Mouse (Mus musculus) intestine, embryonic 14.5 days (tissue): ENCODE results near the gene Chd5. TPM values are rescaled to one million over a fixed set of nuclear protein-coding genes. Genes with fewer than 3 reads are reported as not detected.

Source experiments
- ATAC-seq: fragments of 200-750 bp; cut with Nextera tagmentation; replicated peaks from 2 replicates; pipeline ENCODE4 v1.8.0; 2017; ENCODE audit warnings: low read depth, moderate number of reproducible peaks, moderate TSS enrichment, moderate library complexity; ENCODE audit not compliant: low FRiP score, low TSS enrichment
- DNase-seq: peaks from one replicate; pipeline ENCODE4 v3.0.0-alpha.2; 2018; ENCODE audit warnings: low spot score
- H3K27ac ChIP-seq: fragments of 300-500 bp; sonication (generic); 2 replicates; pipeline ENCODE4 v1.5.1; 2014; ENCODE audit warnings: low read depth, mild to moderate bottlenecking, control low read depth
- H3K27me3 ChIP-seq: fragments of 300-500 bp; sonication (generic); replicated peaks from 2 replicates; pipeline ENCODE4 v1.6.1; 2014; ENCODE audit warnings: low read length, control low read depth; ENCODE audit not compliant: control insufficient read depth, insufficient read depth
- H3K36me3 ChIP-seq: fragments of 300-500 bp; sonication (generic); 2 replicates; pipeline ENCODE4 v1.6.1; 2014; ENCODE audit warnings: low read length, control low read depth; ENCODE audit not compliant: control insufficient read depth, insufficient read depth
- H3K4me1 ChIP-seq: fragments of 300-500 bp; sonication (generic); replicated peaks from 2 replicates; pipeline ENCODE4 v1.6.1; 2014; ENCODE audit warnings: low read length, control low read depth, mixed read lengths; ENCODE audit not compliant: control insufficient read depth, insufficient read depth
- H3K4me2 ChIP-seq: fragments of 300-500 bp; sonication (generic); 2 replicates; pipeline ENCODE4 v1.6.1; 2014; ENCODE audit warnings: low read length
- H3K4me3 ChIP-seq: fragments of 300-500 bp; sonication (generic); 2 replicates; pipeline ENCODE4 v1.5.1; 2014; ENCODE audit warnings: low read depth, low read length, control low read depth, mixed read lengths
- H3K9ac ChIP-seq: fragments of 300-500 bp; sonication (generic); 2 replicates; pipeline ENCODE4 v1.6.1; 2014; ENCODE audit warnings: mild to moderate bottlenecking, low read length
- H3K9me3 ChIP-seq: fragments of 300-500 bp; sonication (generic); 2 replicates; pipeline ENCODE4 v1.6.1; 2016; ENCODE audit warnings: low read length, control low read depth; ENCODE audit not compliant: control insufficient read depth
- WGBS: fragments of 180-500 bp; shearing (Covaris S2); extraction: QIAGEN DNeasy Blood & Tissue Kit; methylation state at CpG from one replicate; pipeline ENCODE4 v1.1.7; 2014; 5-methylcytosine and 5-hydroxymethylcytosine counted together
- polyA plus RNA-seq: library from polyadenylated mRNA; unstranded; fragments of >200 nt; fragmentation: Nextera tagmentation; extraction: Ambion mirVana; gene quantifications from 2 replicates; pipeline ENCODE4 v1.2.1, GENCODE M21; 2014

The Chd5 gene
- polyA plus RNA-seq, 1 experiment from 2014 or later = 1.7 TPM

DNA sequence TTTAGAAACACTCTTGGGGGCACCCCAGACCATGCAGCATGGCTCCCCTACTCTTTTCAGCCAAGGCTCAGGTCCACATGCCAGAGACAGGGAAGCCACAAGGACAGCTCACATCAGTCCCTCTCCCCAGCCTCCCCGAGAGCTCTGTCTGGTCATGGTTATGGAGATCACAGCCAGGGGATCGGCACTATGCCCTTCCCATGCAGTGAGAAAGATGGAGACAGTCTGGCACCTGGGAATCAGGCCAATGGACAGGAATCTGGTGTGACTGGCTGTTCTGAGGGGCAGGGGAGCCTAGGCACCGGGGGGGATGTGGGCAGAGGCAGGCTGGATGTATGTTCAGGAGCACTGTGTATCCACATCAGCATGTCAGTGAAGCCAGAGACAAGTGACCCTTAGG lies 60.5 kb downstream of the Chd5 start:
- H3K9me3 ChIP-seq = no peaks in the 10 kb centered on the region
- no peak overlapping the region for H3K4me3 ChIP-seq
- 73% methylated on average over 3 of the region's 3 CpGs for WGBS
- H3K36me3 ChIP-seq = no peaks in the 10 kb centered on the region
- no peaks in the 10 kb centered on the region for H3K27me3 ChIP-seq
- H3K4me1 ChIP-seq = no peaks in the 10 kb centered on the region
- DNase-seq (no peak), ATAC-seq (no peak)
- H3K27ac ChIP-seq = no peak overlapping the region
- no peak overlapping the region for H3K9ac ChIP-seq
- no peak overlapping the region for H3K4me2 ChIP-seq

DNA sequence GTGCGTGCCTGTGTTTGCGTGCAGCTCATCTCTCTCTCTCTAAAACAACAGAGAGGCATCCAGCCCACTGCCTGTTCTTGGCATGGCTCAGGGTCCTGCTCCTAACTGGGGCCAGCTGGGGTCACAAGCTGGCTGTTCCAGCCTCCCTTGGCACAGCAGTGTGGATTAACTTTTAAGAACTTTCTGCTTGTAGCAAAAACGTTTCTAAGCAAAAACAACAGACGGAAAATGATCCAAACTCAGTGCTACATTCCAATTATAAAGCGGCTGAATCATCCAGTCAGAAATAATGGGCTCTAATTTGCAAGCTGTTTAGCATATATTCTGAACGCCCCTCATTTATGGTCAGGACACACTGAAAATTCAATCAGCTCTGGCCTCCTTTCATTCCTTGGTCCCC lies 66.7 kb downstream of the Chd5 start:
- ATAC-seq (no peak), DNase-seq (no peak)
- H3K27me3 ChIP-seq = no peaks in the 10 kb centered on the region
- no peak overlapping the region for H3K9ac ChIP-seq
- H3K27ac ChIP-seq = no peak overlapping the region
- no peak overlapping the region for H3K4me2 ChIP-seq
- H3K9me3 ChIP-seq = no peaks in the 10 kb centered on the region
- no peaks in the 10 kb centered on the region for H3K4me1 ChIP-seq
- no peak overlapping the region for H3K4me3 ChIP-seq
- WGBS = 77% methylated on average over 6 of the region's 6 CpGs
- H3K36me3 ChIP-seq = no peaks in the 10 kb centered on the region

GRCm38 (mm10) chr4:152405671-152406201 lies 67.3 kb downstream of the Chd5 start:
- 62% methylated on average over 7 of the region's 7 CpGs for WGBS
- H3K27ac ChIP-seq = no peak overlapping the region
- H3K9me3 ChIP-seq = no peaks in the 10 kb centered on the region
- DNase-seq (no peak), ATAC-seq (no peak)
- no peaks in the 10 kb centered on the region for H3K36me3 ChIP-seq
- H3K4me3 ChIP-seq = no peak overlapping the region
- H3K4me1 ChIP-seq = no peaks in the 10 kb centered on the region
- no peaks in the 10 kb centered on the region for H3K27me3 ChIP-seq
- no peak overlapping the region for H3K4me2 ChIP-seq
- no peak overlapping the region for H3K9ac ChIP-seq

DNA sequence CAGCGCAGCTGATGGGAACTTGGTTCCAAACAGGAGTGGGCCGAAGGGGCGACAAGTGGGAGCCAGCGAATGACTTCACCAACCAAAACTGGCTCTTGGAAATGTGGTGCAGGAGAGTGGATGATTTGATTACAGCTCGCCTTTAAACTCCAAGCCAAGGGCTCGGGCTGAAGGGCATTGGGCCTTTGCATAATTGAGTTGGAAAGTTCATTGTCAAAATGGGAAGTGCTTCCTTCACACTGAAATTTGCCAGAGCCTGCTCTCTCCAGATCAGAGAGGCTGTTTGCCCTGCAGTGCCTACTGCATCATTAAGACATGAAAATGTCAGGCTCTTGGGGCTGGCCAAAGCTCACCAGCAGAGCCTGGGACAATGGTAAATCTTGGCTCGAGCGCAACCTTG lies 68.1 kb downstream of the Chd5 start:
- Histone ChIP-seq H3K9me3 (no peaks in the 10 kb centered on the region), H3K36me3 (no peaks in the 10 kb centered on the region), H3K27ac (no peak overlapping the region), H3K9ac (no peak overlapping the region), H3K4me2 (no peak overlapping the region), H3K4me1 (no peaks in the 10 kb centered on the region), H3K27me3 (no peaks in the 10 kb centered on the region), H3K4me3 (no peak overlapping the region)
- DNase-seq (no peak), ATAC-seq (no peak)
- WGBS = 64% methylated on average over 8 of the region's 8 CpGs

- Histone ChIP-seq H3K9me3 (no peaks in the 10 kb centered on the region), H3K27me3 (no peaks in the 10 kb centered on the region), H3K4me3 (no peak overlapping the region), H3K9ac (no peak overlapping the region), H3K27ac (no peak overlapping the region), H3K4me1 (no peaks in the 10 kb centered on the region), H3K4me2 (no peak overlapping the region), H3K36me3 (no peaks in the 10 kb centered on the region)
- WGBS = 82% methylated on average over 13 of the region's 13 CpGs
- ATAC-seq (no peak), DNase-seq (no peak)
Observed at GRCm38 (mm10) chr4:152410961-152411360, 72.5 kb downstream of the Chd5 start.

DNA sequence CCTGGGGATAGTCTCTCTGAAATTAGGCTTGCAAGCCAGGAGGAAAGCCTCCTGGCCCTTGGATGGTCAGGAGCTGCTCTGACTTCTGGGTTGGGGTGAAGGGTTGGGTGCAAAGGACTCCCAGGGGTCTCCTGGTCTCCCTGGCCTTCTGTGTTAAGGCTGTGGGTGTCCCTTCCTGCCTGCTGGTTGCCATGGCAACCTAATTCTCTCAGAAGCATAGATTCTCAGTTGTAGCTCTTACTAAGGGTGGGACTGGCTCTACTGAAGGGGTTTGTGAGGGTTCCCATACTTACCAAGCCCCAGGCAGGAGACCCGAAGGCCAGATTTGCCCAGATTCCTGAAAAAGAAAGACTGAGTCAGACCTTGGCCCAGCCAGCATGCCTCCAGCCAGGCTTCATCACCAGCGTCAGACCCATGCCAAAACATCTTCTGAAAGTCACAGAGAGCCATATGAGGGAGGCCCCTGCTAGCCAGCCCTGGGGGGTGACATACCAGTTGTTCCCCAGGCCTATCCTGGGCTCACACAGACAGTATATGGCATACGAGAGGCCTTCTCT lies 74.2 kb downstream of the Chd5 start:
- no peaks in the 10 kb centered on the region for H3K4me1 ChIP-seq
- no peak for ATAC-seq
- no peak for DNase-seq
- H3K9me3 ChIP-seq = no peaks in the 10 kb centered on the region
- no peak overlapping the region for H3K4me3 ChIP-seq
- no peak overlapping the region for H3K4me2 ChIP-seq
- 88% methylated on average over 3 of the region's 3 CpGs for WGBS
- no peaks in the 10 kb centered on the region for H3K36me3 ChIP-seq
- no peak overlapping the region for H3K9ac ChIP-seq
- H3K27me3 ChIP-seq = no peaks in the 10 kb centered on the region
- H3K27ac ChIP-seq = no peak overlapping the region

DNA sequence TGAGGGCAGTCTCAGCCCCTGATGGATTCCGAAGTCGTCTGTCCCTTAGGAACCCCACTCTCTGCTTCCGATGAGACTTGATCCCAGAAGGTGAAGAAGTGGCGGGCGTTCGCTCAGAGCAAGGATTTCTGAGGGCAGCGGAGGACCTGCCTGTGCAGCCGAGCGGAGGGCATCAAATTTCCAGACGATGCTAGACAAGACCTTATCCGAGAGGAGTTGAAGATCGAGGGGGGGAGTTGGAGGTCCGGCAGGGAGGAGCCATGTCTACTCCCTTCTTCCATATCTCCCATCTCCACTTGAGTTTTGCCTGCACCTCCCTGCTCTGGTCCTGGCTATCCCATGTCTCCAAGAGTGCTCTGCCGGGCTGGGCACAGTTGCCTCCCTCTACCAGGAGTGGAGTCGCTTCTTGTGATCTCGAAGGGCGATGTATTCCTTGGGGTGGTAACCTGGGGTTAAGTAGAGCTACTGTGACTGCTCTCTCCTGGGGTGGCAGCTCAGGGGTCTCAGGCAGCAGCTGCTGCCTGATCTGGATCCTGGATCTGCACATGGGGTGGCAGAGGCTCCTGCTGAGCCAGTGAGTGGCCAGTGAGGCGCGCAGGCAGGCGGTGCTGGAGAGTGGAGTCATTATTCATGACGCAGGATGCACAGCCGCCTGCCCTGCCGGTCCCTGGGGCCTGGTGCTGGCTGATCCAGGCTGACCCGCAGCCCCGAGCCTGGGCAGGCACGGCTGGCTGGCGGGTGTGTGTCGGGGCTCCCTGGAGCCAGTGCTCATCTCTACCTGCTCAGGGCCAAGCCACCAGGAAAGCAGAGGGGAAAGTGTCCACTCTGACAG lies 80.0 kb downstream of the Chd5 start:
- Histone ChIP-seq H3K4me3 (no peak overlapping the region), H3K9ac (no peak overlapping the region), H3K4me2 (no peak overlapping the region), H3K9me3 (no peaks in the 10 kb centered on the region), H3K36me3 (no peaks in the 10 kb centered on the region), H3K27ac (no peak overlapping the region), H3K4me1 (no peaks in the 10 kb centered on the region), H3K27me3 (no peaks in the 10 kb centered on the region)
- 32% methylated on average over 28 of the region's 28 CpGs for WGBS
- DNase-seq (no peak), ATAC-seq (no peak)

- no peaks in the 10 kb centered on the region for H3K4me1 ChIP-seq
- H3K36me3 ChIP-seq = no peaks in the 10 kb centered on the region
- H3K9ac ChIP-seq = no peak overlapping the region
- no peaks in the 10 kb centered on the region for H3K27me3 ChIP-seq
- no peak overlapping the region for H3K27ac ChIP-seq
- H3K4me2 ChIP-seq = no peak overlapping the region
- H3K4me3 ChIP-seq = no peak overlapping the region
- no peak for DNase-seq
- no peaks in the 10 kb centered on the region for H3K9me3 ChIP-seq
- WGBS = 86% methylated on average over 6 of the region's 6 CpGs
- ATAC-seq = no peak
Observed at GRCm38 (mm10) chr4:152423576-152423975, 85.1 kb downstream of the Chd5 start.

DNA sequence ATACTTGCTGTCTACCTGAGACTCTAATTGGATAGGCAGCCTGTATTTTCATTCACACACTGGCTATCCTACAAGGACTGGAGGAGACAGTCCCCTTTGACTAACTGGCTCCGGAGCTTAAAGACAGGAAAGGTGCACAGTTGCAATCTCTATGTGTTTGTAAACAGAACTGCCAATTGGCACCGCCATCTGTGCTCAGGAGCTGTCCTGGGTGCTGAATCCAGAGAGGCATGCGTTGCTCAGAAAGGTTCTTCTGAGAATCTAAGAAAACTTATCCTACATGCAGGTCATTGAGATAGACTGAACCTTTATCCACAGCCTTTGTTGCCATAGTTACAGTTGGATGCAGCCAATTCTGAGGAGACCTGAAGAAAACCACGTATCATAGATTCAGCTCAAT lies 85.9 kb downstream of the Chd5 start:
- 30% methylated on average over 4 of the region's 4 CpGs for WGBS
- ATAC-seq = no peak
- no peak overlapping the region for H3K9ac ChIP-seq
- H3K9me3 ChIP-seq = no peaks in the 10 kb centered on the region
- H3K4me3 ChIP-seq = no peak overlapping the region
- H3K36me3 ChIP-seq = no peaks in the 10 kb centered on the region
- H3K4me1 ChIP-seq = no peaks in the 10 kb centered on the region
- DNase-seq = peak; percentile 83
- no peak overlapping the region for H3K4me2 ChIP-seq
- H3K27me3 ChIP-seq = no peaks in the 10 kb centered on the region
- H3K27ac ChIP-seq = no peak overlapping the region
